Mouse (Mus musculus) stomach, embryonic 14.5 days (tissue): ENCODE measurements around the gene Caskin1. TPM values are rescaled to one million over a fixed set of nuclear protein-coding genes. Genes with fewer than 3 reads are reported as not detected.

Source experiments
- ATAC-seq: fragments of 200-750 bp; cut with Nextera tagmentation; 2 replicates; pipeline ENCODE4 v1.8.0; 2017; ENCODE audit warnings: low read depth, moderate TSS enrichment; ENCODE audit not compliant: insufficient number of reproducible peaks, insufficient read depth, low FRiP score
- H3K27ac ChIP-seq: fragments of 300-500 bp; sonication (generic); 2 replicates; pipeline ENCODE4 v1.5.1; 2014; ENCODE audit warnings: mild to moderate bottlenecking, low read length, moderate library complexity, mixed read lengths
- H3K27me3 ChIP-seq: fragments of 300-500 bp; sonication (generic); 2 replicates; pipeline ENCODE4 v1.6.1; 2014; ENCODE audit warnings: low read length, control low read depth, mixed read lengths; ENCODE audit not compliant: control insufficient read depth, insufficient read depth
- H3K36me3 ChIP-seq: fragments of 300-500 bp; sonication (generic); 2 replicates; pipeline ENCODE4 v1.6.1; 2014; ENCODE audit warnings: mild to moderate bottlenecking, control low read depth, low read length, moderate library complexity, mixed read lengths; ENCODE audit not compliant: control insufficient read depth, insufficient read depth
- H3K4me1 ChIP-seq: fragments of 300-500 bp; sonication (generic); 2 replicates; pipeline ENCODE4 v1.6.1; 2014; ENCODE audit warnings: low read length, control low read depth, mixed read lengths; ENCODE audit not compliant: control insufficient read depth, insufficient read depth
- H3K4me2 ChIP-seq: fragments of 300-500 bp; sonication (generic); replicated peaks from 2 replicates; pipeline ENCODE4 v1.6.1; 2014; ENCODE audit warnings: low read depth, low read length, control low read depth
- H3K4me3 ChIP-seq: fragments of 300-500 bp; sonication (generic); 2 replicates; pipeline ENCODE4 v1.5.1; 2014; ENCODE audit warnings: low read depth, low read length, control low read depth
- H3K9ac ChIP-seq: fragments of 300-500 bp; sonication (generic); replicated peaks from 2 replicates; pipeline ENCODE4 v1.6.1; 2014; ENCODE audit warnings: low read depth, mild to moderate bottlenecking, control low read depth, low read length, moderate library complexity, mixed read lengths
- H3K9me3 ChIP-seq: fragments of 300-500 bp; sonication (generic); 2 replicates; pipeline ENCODE4 v1.6.1; 2016; ENCODE audit warnings: low read depth, low read length, control low read depth; ENCODE audit not compliant: control insufficient read depth
- WGBS: fragments of 180-500 bp; shearing (Covaris S2); extraction: QIAGEN DNeasy Blood & Tissue Kit; methylation state at CpG from one replicate; pipeline ENCODE4 v1.1.7; 2014; 5-methylcytosine and 5-hydroxymethylcytosine counted together
- polyA plus RNA-seq: library from polyadenylated mRNA; unstranded; fragments of >200 nt; fragmentation: Nextera tagmentation; extraction: Ambion mirVana; gene quantifications from 2 replicates; pipeline ENCODE4 v1.2.1, GENCODE M21; 2014

Caskin1 gene
- polyA plus RNA-seq, 1 experiment from 2014 or later = 3.8 TPM

GRCm38 (mm10) chr17:24481027-24481815 lies 7.2 kb upstream of the Caskin1 start:
- Histone ChIP-seq H3K4me2 (no peak overlapping the region), H3K27ac (no peak overlapping the region), H3K9ac (no peak overlapping the region), H3K4me1 (peaks cover 9% of the 10 kb centered on the region), H3K4me3 (no peak overlapping the region), H3K9me3 (no peaks in the 10 kb centered on the region), H3K36me3 (peaks cover 10% of the 10 kb centered on the region), H3K27me3 (no peaks in the 10 kb centered on the region)
- WGBS = 92% methylated on average over 20 of the region's 20 CpGs
- ATAC-seq = no peak

- H3K4me3 ChIP-seq = no peak overlapping the region
- H3K4me2 ChIP-seq = no peak overlapping the region
- no peaks in the 10 kb centered on the region for H3K27me3 ChIP-seq
- H3K4me1 ChIP-seq = peaks cover 6% of the 10 kb centered on the region
- 90% methylated on average over 3 of the region's 3 CpGs for WGBS
- no peak for ATAC-seq
- no peaks in the 10 kb centered on the region for H3K36me3 ChIP-seq
- no peak overlapping the region for H3K27ac ChIP-seq
- no peak overlapping the region for H3K9ac ChIP-seq
- H3K9me3 ChIP-seq = no peaks in the 10 kb centered on the region
These were observed 4.9 kb upstream of the Caskin1 start for GRCm38 (mm10) chr17:24483495-24483894.

GRCm38 (mm10) chr17:24485090-24485860 lies 3.1 kb upstream of the Caskin1 start:
- Histone ChIP-seq H3K4me3 (no peak overlapping the region), H3K4me1 (peaks cover 15% of the 10 kb centered on the region), H3K9me3 (no peaks in the 10 kb centered on the region), H3K4me2 (no peak overlapping the region), H3K36me3 (no peaks in the 10 kb centered on the region), H3K27ac (no peak overlapping the region), H3K9ac (no peak overlapping the region), H3K27me3 (no peaks in the 10 kb centered on the region)
- ATAC-seq = no peak
- WGBS = 42% methylated on average over 11 of the region's 11 CpGs

GRCm38 (mm10) chr17:24488662-24489264 lies 362 bp downstream of the Caskin1 start:
- WGBS = under 1% methylated on average over 65 of the region's 81 CpGs
- no peaks in the 10 kb centered on the region for H3K36me3 ChIP-seq
- peak overlapping the region; percentile 51 for H3K9ac ChIP-seq
- H3K4me2 ChIP-seq = peak overlapping the region; percentile 99
- H3K4me1 ChIP-seq = peaks cover 15% of the 10 kb centered on the region
- peak overlapping the region; percentile 79 for H3K4me3 ChIP-seq
- H3K27me3 ChIP-seq = no peaks in the 10 kb centered on the region
- ATAC-seq = peak; percentile 70
- 0 out of 2 replicates have a peak overlapping the region, but pooled peaks have one; percentile 33 for H3K27ac ChIP-seq
- no peaks in the 10 kb centered on the region for H3K9me3 ChIP-seq

- no peaks in the 10 kb centered on the region for H3K9me3 ChIP-seq
- peak overlapping the region; percentile 99 for H3K4me2 ChIP-seq
- no peak for ATAC-seq
- peaks cover 15% of the 10 kb centered on the region for H3K4me1 ChIP-seq
- H3K27ac ChIP-seq = no peak overlapping the region
- peak overlapping the region; percentile 79 for H3K4me3 ChIP-seq
- no peaks in the 10 kb centered on the region for H3K27me3 ChIP-seq
- H3K9ac ChIP-seq = peak overlapping the region; percentile 51
- no peaks in the 10 kb centered on the region for H3K36me3 ChIP-seq
- WGBS = 17% methylated on average over 19 of the region's 19 CpGs
These were observed 1.0 kb downstream of the Caskin1 start for GRCm38 (mm10) chr17:24489265-24490030.

- Histone ChIP-seq H3K9ac (no peak overlapping the region), H3K9me3 (no peaks in the 10 kb centered on the region), H3K27ac (no peak overlapping the region), H3K36me3 (no peaks in the 10 kb centered on the region), H3K27me3 (no peaks in the 10 kb centered on the region), H3K4me2 (no peak overlapping the region), H3K4me3 (no peak overlapping the region), H3K4me1 (peaks cover 14% of the 10 kb centered on the region)
- 66% methylated on average over 4 of the region's 4 CpGs for WGBS
- no peak for ATAC-seq
These were observed 2.0 kb downstream of the Caskin1 start for GRCm38 (mm10) chr17:24490399-24490798.

GRCm38 (mm10) chr17:24494627-24495335 lies 6.4 kb downstream of the Caskin1 start:
- Histone ChIP-seq H3K4me2 (no peak overlapping the region), H3K27ac (no peak overlapping the region), H3K4me3 (no peak overlapping the region), H3K9ac (no peak overlapping the region), H3K36me3 (no peaks in the 10 kb centered on the region), H3K27me3 (no peaks in the 10 kb centered on the region), H3K9me3 (no peaks in the 10 kb centered on the region), H3K4me1 (no peaks in the 10 kb centered on the region)
- WGBS = 47% methylated on average over 2 of the region's 2 CpGs
- 0 out of 2 replicates have a peak, but pooled peaks have one; percentile 5 for ATAC-seq
